Mouse (Mus musculus) bone marrow, adult 2 months (tissue): ENCODE measurements around the gene Cdx2.

Experiments
- CTCF ChIP-seq: fragments of 200-500 bp; IDR thresholded peaks from 2 replicates; pipeline ENCODE4 v1.5.1; 2011; ENCODE audit warnings: low read length, control low read depth; ENCODE audit not compliant: control insufficient read depth, insufficient read depth
- POLR2A ChIP-seq: fragments of 200-500 bp; IDR thresholded peaks from 2 replicates; pipeline ENCODE4 v1.6.1; 2011; ENCODE audit warnings: low read depth, mild to moderate bottlenecking, control low read depth, low read length, borderline replicate concordance; ENCODE audit not compliant: control insufficient read depth

DNA sequence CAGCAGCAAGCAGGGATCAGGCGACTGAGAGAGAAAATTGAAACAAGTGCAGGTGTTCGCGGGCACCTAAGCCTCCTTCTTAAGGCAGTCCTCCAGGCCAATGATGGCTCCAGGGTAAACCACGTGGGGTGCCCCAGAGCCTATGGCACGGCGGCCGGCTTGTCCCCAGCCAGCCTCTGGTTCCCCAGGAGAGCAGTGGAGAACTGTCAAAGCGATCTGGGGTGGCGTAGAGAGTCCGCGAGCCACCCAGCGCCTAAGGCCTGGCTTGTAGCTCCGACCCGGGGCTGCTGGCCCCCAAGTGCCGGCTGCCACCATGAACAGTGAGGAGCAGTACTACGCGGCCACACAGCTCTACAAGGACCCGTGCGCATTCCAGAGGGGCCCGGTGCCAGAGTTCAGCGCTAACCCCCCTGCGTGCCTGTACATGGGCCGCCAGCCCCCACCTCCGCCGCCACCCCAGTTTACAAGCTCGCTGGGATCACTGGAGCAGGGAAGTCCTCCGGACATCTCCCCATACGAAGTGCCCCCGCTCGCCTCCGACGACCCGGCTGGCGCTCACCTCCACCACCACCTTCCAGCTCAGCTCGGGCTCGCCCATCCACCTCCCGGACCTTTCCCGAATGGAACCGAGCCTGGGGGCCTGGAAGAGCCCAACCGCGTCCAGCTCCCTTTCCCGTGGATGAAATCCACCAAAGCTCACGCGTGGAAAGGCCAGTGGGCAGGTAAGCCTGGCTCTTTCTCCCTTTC is 37.0 kb downstream of the Cdx2 start, which contains the start of gene Pdx1:
- no peak for TF ChIP-seq POLR2A
- no peak for TF ChIP-seq CTCF
